Mouse (Mus musculus): ENCODE measurements around the gene Asna1.

- no peak for TF ChIP-seq CTCF (IDR thresholded peaks at IDR 0.05; ENCODE audit: low read depth, low read length)
- TF ChIP-seq POLR2A (IDR thresholded peaks at IDR 0.05; ENCODE audit: extremely low read depth, insufficient read depth, low read length): no peak
Measured at GRCm38 (mm10) chr8:84973079-84973478, 52.0 kb downstream of the Asna1 start.

Measured in liver, adult 2 months (tissue).